Mouse (Mus musculus): ENCODE results near the gene Frmd8. TPM values are rescaled to one million over a fixed set of nuclear protein-coding genes. Genes with fewer than 3 reads are reported as not detected.

The Frmd8 gene
- polyA plus RNA-seq, 1 experiment from 2014 or later: 17.6 TPM

DNA sequence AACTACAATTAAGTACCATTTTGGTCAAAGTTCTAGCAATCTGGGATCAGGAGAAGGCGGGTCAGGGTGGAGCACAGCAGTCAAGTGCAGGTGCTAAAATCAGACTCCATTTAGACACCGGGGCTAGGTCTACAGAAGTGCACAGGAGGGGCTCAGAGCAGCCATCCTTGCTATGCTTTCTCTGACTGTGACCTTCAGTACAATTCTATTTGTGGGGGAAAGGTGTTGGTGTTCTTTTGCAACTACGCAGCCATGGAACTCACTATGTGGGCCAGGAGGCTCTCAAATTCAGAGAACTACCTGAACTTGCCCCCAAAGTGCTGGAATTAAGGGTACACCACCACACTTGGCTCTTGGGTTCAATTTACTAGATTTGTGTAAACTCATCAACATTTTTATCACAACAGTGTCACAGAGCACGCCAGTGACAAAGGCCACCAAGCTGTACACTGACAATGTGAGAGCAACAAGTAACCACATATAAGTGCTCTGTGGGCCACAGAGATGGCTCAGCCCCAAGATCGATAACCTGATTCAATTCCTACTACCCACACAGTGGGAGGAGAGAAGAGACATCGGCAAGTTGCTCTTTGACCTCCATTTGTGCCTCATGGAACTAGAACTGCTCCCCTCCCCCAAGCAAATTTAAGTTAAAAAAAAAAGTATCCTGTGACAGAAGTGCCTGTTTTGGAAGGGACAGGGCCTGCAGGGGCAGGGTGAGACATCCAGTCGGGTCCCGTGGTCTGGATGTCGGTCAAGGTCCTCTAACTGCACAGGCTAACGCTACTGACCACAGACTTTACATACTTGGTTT, 41.6 kb downstream of the Frmd8 start:
- WGBS: 91% methylated on average over 10 of the region's 10 CpGs
- no peaks in the 10 kb centered on the region for H3K9me3 ChIP-seq
- H3K36me3 ChIP-seq: no peaks in the 10 kb centered on the region
- no peak overlapping the region for H3K9ac ChIP-seq
- no peak overlapping the region for H3K4me2 ChIP-seq
- no peak overlapping the region for H3K27ac ChIP-seq (replicated peaks)
- no peaks in the 10 kb centered on the region for H3K27me3 ChIP-seq
- ATAC-seq (ENCODE audit: low FRiP score, low read depth): no peak
- 0 out of 2 replicates have a peak, but pooled peaks cover 3% of the 10 kb centered on the region for H3K4me1 ChIP-seq (replicated peaks)
- no peak overlapping the region for H3K4me3 ChIP-seq

DNA sequence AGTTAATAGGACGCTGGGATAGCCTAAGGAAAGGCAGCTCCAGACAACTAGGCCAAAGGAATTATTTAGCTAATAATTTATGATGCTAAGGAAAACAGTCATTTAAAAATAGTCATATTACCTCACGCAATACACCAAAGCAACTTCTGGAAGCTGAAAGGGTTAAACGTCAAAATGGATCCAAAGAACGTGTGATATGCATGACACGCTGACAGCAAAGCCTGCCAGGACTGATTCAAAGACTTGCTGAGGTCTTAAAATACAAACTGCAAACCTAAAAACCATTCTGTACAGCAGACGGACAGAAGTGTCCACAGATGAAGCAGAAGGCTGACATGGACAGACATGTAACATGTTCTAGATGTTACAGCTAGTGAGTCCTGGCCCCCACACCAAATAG, 42.7 kb downstream of the Frmd8 start:
- Histone ChIP-seq H3K4me3 (no peak overlapping the region), H3K4me1 (replicated peaks) (0 out of 2 replicates have a peak, but pooled peaks cover 3% of the 10 kb centered on the region), H3K27ac (replicated peaks) (no peak overlapping the region), H3K27me3 (no peaks in the 10 kb centered on the region), H3K36me3 (no peaks in the 10 kb centered on the region), H3K4me2 (no peak overlapping the region), H3K9me3 (no peaks in the 10 kb centered on the region), H3K9ac (no peak overlapping the region)
- ATAC-seq (ENCODE audit: low FRiP score, low read depth): no peak
- 79% methylated on average over 6 of the region's 6 CpGs for WGBS

DNA sequence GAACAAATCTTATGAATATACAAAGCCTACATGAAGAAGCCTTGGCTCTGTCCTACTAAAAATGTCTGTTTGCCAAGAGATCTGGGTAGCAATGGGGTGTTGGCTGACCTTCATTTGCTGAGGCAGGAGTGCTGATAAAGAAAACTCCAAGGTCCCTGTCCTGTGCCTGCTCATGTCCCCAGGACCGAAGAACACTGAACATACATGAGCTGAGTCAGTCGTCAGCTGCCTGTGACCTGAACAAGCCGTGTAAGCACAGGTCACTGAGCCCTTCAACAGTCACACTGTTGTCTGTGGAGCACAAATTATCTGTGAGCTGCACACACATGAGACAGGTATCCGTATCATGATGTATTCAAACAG, 43.1 kb downstream of the Frmd8 start:
- Histone ChIP-seq H3K36me3 (no peaks in the 10 kb centered on the region), H3K27ac (replicated peaks) (no peak overlapping the region), H3K27me3 (no peaks in the 10 kb centered on the region), H3K9me3 (no peaks in the 10 kb centered on the region), H3K9ac (no peak overlapping the region), H3K4me1 (replicated peaks) (0 out of 2 replicates have a peak, but pooled peaks cover 3% of the 10 kb centered on the region), H3K4me2 (no peak overlapping the region), H3K4me3 (no peak overlapping the region)
- ATAC-seq (ENCODE audit: low FRiP score, low read depth): no peak
- 93% methylated on average over 4 of the region's 4 CpGs for WGBS

DNA sequence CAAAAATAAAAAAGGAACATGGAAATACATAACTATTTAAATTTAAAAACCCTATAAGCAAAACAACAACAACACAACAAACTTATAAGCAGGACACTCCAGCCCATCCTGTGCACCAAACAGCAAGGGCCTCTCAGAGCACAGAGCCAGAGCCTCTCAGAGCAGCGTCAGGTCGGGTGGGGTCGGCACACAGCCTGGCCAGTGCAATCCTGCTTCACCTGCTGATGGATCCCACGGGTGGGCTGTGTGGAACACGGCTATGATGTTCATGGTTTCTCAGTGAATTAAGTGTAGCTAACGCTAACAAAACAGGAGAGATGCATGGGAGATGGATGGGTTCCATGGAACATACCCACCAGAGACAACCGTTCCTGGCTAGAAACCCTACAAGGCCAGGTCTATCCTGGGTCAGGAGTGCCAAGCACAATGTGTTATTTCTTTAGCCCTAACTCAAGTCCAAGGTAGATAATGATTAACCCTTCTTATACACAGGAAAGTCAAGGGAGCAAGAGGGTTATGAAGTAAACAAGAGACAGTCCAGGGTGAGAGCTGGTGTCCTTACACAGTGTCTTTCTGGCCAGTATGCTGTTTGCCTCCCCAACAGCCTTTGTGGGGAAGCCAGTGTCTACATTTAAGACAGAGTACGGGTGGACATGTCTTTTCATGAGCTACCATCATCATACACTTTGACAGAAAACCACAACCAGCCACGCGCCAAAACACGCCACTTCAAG, 43.7 kb downstream of the Frmd8 start:
- Histone ChIP-seq H3K9ac (no peak overlapping the region), H3K4me3 (no peak overlapping the region), H3K27ac (replicated peaks) (no peak overlapping the region), H3K9me3 (no peaks in the 10 kb centered on the region), H3K4me2 (no peak overlapping the region), H3K36me3 (no peaks in the 10 kb centered on the region), H3K27me3 (no peaks in the 10 kb centered on the region), H3K4me1 (replicated peaks) (0 out of 2 replicates have a peak, but pooled peaks cover 3% of the 10 kb centered on the region)
- no peak for ATAC-seq (ENCODE audit: low FRiP score, low read depth)
- WGBS: 91% methylated on average over 11 of the region's 11 CpGs

DNA sequence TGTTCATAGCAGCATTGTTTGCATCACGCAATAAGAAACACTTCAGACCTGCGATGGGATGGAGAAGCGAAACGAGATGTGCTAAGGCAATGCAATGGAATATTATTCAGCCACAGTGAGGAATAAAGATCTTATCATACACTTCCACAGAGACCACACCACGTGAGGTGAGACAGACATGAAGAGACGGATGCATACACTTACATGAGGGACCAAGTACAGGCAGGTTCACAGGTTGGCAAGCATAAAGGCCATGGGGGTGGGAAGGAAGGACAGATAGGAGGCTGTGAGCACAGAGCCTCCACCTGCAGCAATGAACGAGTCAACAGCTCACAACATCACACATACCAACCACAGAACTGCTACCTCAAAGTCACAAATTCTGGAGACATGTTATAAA, 44.3 kb downstream of the Frmd8 start:
- no peak for ATAC-seq (ENCODE audit: low FRiP score, low read depth)
- Histone ChIP-seq H3K9ac (no peak overlapping the region), H3K9me3 (no peaks in the 10 kb centered on the region), H3K4me1 (replicated peaks) (0 out of 2 replicates have a peak, but pooled peaks cover 3% of the 10 kb centered on the region), H3K4me3 (no peak overlapping the region), H3K27me3 (no peaks in the 10 kb centered on the region), H3K4me2 (no peak overlapping the region), H3K27ac (replicated peaks) (no peak overlapping the region), H3K36me3 (no peaks in the 10 kb centered on the region)
- 92% methylated on average over 7 of the region's 7 CpGs for WGBS

DNA sequence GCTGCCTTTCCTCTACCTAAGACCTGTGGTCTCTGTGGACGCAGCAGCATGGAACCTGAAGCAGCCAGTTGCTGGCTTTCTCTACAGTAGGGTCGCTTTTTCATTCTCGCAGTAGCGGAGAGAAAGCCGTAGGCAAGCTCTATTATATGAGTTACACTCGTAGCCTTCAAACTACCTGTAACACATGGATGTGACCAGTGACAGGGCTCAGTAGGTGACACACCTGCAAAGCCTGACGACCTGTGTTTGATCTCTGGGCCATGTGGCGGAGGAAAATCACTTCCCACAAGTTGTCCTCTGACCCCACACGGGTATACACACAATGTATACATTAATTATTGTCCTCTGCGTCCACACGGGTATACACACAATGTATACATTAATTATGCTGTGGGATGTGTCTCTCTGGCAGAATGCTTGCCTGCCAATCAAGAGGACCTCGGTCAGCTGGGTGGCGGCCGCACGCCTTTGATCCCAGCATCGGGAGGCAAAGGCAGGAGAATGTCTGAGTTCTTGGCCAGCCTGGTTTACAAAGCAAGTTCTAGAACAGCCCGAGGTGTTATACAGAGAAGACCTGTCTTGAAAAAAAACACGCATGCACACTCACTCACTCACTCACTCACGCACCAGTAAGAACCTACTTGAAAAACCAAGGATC, 45.0 kb downstream of the Frmd8 start:
- Histone ChIP-seq H3K36me3 (no peaks in the 10 kb centered on the region), H3K4me1 (replicated peaks) (0 out of 2 replicates have a peak, but pooled peaks cover 3% of the 10 kb centered on the region), H3K9me3 (no peaks in the 10 kb centered on the region), H3K27ac (replicated peaks) (no peak overlapping the region), H3K27me3 (no peaks in the 10 kb centered on the region), H3K4me2 (no peak overlapping the region), H3K9ac (no peak overlapping the region), H3K4me3 (no peak overlapping the region)
- 73% methylated on average over 19 of the region's 19 CpGs for WGBS
- no peak for ATAC-seq (ENCODE audit: low FRiP score, low read depth)

DNA sequence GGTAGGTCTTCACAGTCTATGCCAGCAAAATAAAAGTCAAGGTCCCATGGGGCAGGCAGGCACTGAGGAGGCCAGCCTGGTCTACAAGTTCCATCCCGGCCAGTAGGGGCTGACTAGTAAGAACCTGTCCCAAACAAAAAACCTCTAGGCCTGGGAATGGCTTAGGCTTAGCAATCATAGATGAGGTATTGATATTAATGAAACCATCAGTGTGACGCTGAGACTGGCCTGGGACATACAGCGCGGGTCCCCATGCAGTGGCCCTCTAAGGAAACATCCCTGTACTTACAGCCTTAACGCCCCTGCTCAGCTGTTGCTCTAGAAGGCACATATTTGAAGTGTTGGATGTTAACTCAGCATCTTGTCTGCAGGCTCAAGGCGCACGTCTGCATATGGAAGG, 46.2 kb downstream of the Frmd8 start:
- no peaks in the 10 kb centered on the region for H3K9me3 ChIP-seq
- no peak overlapping the region for H3K9ac ChIP-seq
- H3K4me2 ChIP-seq: no peak overlapping the region
- ATAC-seq (ENCODE audit: low FRiP score, low read depth): no peak
- H3K36me3 ChIP-seq: no peaks in the 10 kb centered on the region
- no peak overlapping the region for H3K27ac ChIP-seq (replicated peaks)
- 90% methylated on average over 7 of the region's 7 CpGs for WGBS
- 0 out of 2 replicates have a peak, but pooled peaks cover 8% of the 10 kb centered on the region for H3K4me1 ChIP-seq (replicated peaks)
- H3K4me3 ChIP-seq: no peak overlapping the region
- H3K27me3 ChIP-seq: no peaks in the 10 kb centered on the region

DNA sequence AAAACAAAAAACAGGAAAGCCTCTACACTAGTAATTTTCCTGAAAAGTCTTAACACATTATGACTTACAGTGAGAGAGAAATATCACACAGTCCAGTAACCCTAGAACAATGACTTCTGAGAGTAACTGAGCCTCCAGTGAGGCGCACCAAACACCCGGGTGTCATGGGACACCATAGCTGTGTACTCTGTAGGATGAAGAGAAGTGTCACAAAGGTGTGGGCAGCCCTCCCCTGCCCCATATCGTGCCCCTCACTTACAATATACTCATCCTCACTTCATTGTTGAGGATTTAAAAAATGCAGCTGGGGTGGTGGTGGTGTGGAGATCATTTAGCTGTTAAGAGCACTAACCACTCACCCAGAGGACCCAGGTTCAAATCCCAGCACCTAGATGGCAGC, 46.9 kb downstream of the Frmd8 start:
- H3K36me3 ChIP-seq: no peaks in the 10 kb centered on the region
- no peak overlapping the region for H3K9ac ChIP-seq
- no peak overlapping the region for H3K27ac ChIP-seq (replicated peaks)
- no peak for ATAC-seq (ENCODE audit: low FRiP score, low read depth)
- H3K27me3 ChIP-seq: no peaks in the 10 kb centered on the region
- peaks cover 12% of the 10 kb centered on the region for H3K4me1 ChIP-seq (replicated peaks)
- WGBS: 89% methylated on average over 3 of the region's 3 CpGs
- H3K9me3 ChIP-seq: no peaks in the 10 kb centered on the region
- no peak overlapping the region for H3K4me2 ChIP-seq
- no peak overlapping the region for H3K4me3 ChIP-seq

DNA sequence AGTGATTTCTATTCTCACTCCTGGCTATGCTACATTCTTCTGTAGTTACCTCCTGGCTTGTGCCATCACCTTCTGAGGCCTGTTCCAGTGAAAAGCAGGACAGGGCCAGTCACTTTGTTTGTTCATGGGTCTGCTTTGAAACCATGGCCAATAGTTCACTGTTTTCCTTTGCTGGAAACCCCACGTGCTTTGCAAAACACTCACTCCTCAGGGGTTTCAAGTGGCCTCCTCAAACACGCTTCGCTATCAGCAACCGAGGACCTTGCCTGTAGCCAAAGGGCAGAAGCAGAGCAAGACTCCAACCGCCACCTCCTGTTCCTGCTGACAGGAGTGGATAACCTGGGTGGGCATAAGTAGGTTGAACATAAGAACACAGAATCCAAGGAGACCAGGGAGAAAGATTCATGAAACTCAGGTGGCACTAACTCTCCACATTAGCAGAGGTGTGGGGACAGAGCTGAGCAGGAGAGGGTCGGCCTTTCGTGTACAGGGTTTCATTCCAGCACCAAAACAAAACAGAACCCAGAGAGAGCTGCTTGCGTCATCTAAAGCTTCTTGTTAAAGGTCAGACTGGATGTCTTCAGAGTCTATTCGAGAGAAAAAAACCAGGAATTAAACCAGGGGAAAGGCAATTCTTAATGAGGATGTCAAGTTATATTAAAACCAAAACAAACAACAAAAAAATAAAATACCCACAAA, 47.5 kb downstream of the Frmd8 start:
- H3K4me2 ChIP-seq: no peak overlapping the region
- 77% methylated on average over 9 of the region's 9 CpGs for WGBS
- H3K4me3 ChIP-seq: no peak overlapping the region
- H3K9me3 ChIP-seq: no peaks in the 10 kb centered on the region
- no peak for ATAC-seq (ENCODE audit: low FRiP score, low read depth)
- peaks cover 18% of the 10 kb centered on the region for H3K4me1 ChIP-seq (replicated peaks)
- H3K27ac ChIP-seq (replicated peaks): no peak overlapping the region
- no peaks in the 10 kb centered on the region for H3K27me3 ChIP-seq
- no peaks in the 10 kb centered on the region for H3K36me3 ChIP-seq
- H3K9ac ChIP-seq: no peak overlapping the region

DNA sequence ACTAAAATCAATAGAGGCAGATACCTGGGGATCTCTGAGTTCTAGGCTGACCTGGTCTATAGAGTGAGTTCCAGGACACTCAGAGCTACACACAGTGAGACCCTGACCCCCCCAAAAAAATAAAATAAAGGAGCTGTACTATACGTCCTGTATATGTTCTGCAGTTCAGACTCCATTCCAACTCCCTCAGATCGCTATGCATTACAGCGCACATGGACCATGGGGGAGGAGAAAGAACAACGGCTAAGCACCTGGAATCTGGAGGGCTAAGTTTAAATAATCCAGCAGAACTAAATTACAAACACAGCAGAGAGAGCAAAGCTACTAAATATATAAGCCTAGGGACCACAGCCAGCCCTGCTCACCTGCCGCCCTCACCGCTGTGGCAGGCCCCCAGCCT, 48.0 kb downstream of the Frmd8 start:
- Histone ChIP-seq H3K27ac (replicated peaks) (no peak overlapping the region), H3K4me3 (no peak overlapping the region), H3K27me3 (no peaks in the 10 kb centered on the region), H3K4me2 (no peak overlapping the region), H3K9me3 (no peaks in the 10 kb centered on the region), H3K4me1 (replicated peaks) (peaks cover 23% of the 10 kb centered on the region), H3K36me3 (no peaks in the 10 kb centered on the region), H3K9ac (no peak overlapping the region)
- 81% methylated on average over 6 of the region's 6 CpGs for WGBS
- no peak for ATAC-seq (ENCODE audit: low FRiP score, low read depth)

DNA sequence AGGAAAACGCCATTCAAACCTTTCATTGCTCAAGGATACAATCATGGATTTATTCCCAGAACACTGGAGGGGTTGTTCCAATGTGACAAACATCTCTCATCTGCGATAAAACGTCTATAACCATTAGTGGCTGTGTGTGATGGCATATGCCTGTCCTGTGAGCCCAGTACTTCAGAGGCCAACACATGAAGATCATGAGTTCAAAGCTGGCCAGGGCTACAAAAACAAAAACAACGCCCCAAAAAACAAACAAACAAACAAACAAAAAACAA, 48.4 kb downstream of the Frmd8 start:
- no peak overlapping the region for H3K4me2 ChIP-seq
- H3K9me3 ChIP-seq: no peaks in the 10 kb centered on the region
- H3K27me3 ChIP-seq: no peaks in the 10 kb centered on the region
- no peak overlapping the region for H3K4me3 ChIP-seq
- no peaks in the 10 kb centered on the region for H3K36me3 ChIP-seq
- ATAC-seq (ENCODE audit: low FRiP score, low read depth): no peak
- H3K27ac ChIP-seq (replicated peaks): no peak overlapping the region
- no peak overlapping the region for H3K9ac ChIP-seq
- 78% methylated on average over 4 of the region's 4 CpGs for WGBS
- H3K4me1 ChIP-seq (replicated peaks): peaks cover 26% of the 10 kb centered on the region
